Mouse (Mus musculus) stomach, postnatal 0 days (tissue): ENCODE data around the gene Stat2. TPM values are rescaled to one million over a fixed set of nuclear protein-coding genes. Genes with fewer than 3 reads are reported as not detected.

Experiments used
- ATAC-seq: fragments of 200-750 bp; cut with Nextera tagmentation; 2 replicates; pipeline ENCODE4 v1.8.0; 2017; ENCODE audit not compliant: low FRiP score, low TSS enrichment
- DNase-seq: peaks from one replicate; pipeline ENCODE4 v3.0.0-alpha.2; 2016; ENCODE audit warnings: low spot score
- H3K27ac ChIP-seq: fragments of 300-500 bp; sonication (generic); replicated peaks from 2 replicates; pipeline ENCODE4 v1.5.1; 2014; ENCODE audit warnings: mild to moderate bottlenecking, control low read depth
- H3K27me3 ChIP-seq: fragments of 300-500 bp; sonication (generic); 2 replicates; pipeline ENCODE4 v1.6.1; 2014; ENCODE audit warnings: low read length; ENCODE audit not compliant: control insufficient read depth, insufficient read depth
- H3K36me3 ChIP-seq: fragments of 300-500 bp; sonication (generic); 2 replicates; pipeline ENCODE4 v1.6.1; 2014; ENCODE audit warnings: low read length, mixed read lengths; ENCODE audit not compliant: control insufficient read depth, insufficient read depth
- H3K4me1 ChIP-seq: fragments of 300-500 bp; sonication (generic); replicated peaks from 2 replicates; pipeline ENCODE4 v1.6.1; 2014; ENCODE audit warnings: antibody characterized with exemption; ENCODE audit not compliant: control insufficient read depth, insufficient read depth
- H3K4me2 ChIP-seq: fragments of 300-500 bp; sonication (generic); replicated peaks from 2 replicates; pipeline ENCODE4 v1.6.1; 2014; ENCODE audit warnings: low read depth, mild to moderate bottlenecking, control low read depth, moderate library complexity
- H3K4me3 ChIP-seq: fragments of 300-500 bp; sonication (generic); 2 replicates; pipeline ENCODE4 v1.5.1; 2014; ENCODE audit warnings: low read depth, low read length, control low read depth
- H3K9ac ChIP-seq: fragments of 300-500 bp; sonication (generic); 2 replicates; pipeline ENCODE4 v1.6.1; 2014; ENCODE audit warnings: mild to moderate bottlenecking, low read length, control low read depth, mixed read lengths
- H3K9me3 ChIP-seq: fragments of 300-500 bp; sonication (generic); 2 replicates; pipeline ENCODE4 v1.6.1; 2016; ENCODE audit warnings: low read length; ENCODE audit not compliant: control insufficient read depth
- CTCF ChIP-seq: IDR thresholded peaks from 2 replicates; pipeline ENCODE4 v1.5.1; 2016; ENCODE audit warnings: antibody characterized with exemption, low read depth, mild to moderate bottlenecking, moderate library complexity
- EP300 ChIP-seq: optimal IDR thresholded peaks from 2 replicates; pipeline ENCODE3; 2016; ENCODE audit warnings: antibody characterized with exemption
- WGBS: fragments of 180-500 bp; shearing (Covaris S2); extraction: QIAGEN DNeasy Blood & Tissue Kit; methylation state at CpG from one replicate; pipeline ENCODE4 v1.1.7; 2014; 5-methylcytosine and 5-hydroxymethylcytosine counted together
- polyA plus RNA-seq: library from polyadenylated mRNA; unstranded; fragments of >200 nt; fragmentation: Nextera tagmentation; extraction: Ambion mirVana; gene quantifications from 2 replicates; pipeline ENCODE4 v1.2.1, GENCODE M21; 2015

The Stat2 gene
- polyA plus RNA-seq, 1 experiment from 2014 or later = 7.8 TPM

- no peaks in the 10 kb centered on the region for H3K9me3 ChIP-seq
- no peaks in the 10 kb centered on the region for H3K27me3 ChIP-seq
- H3K4me2 ChIP-seq = no peak overlapping the region
- WGBS = 52% methylated on average over 11 of the region's 11 CpGs
- DNase-seq (peak; percentile 52), ATAC-seq (peak; percentile 48)
- no peak for TF ChIP-seq CTCF
- no peak for TF ChIP-seq EP300
- peak overlapping the region; percentile 13; the same call in 1 of the 2 replicates for H3K27ac ChIP-seq
- 0 out of 2 replicates have a peak, but pooled peaks cover 2% of the 10 kb centered on the region for H3K36me3 ChIP-seq
- H3K4me1 ChIP-seq = no peaks in the 10 kb centered on the region
- H3K4me3 ChIP-seq = no peak overlapping the region
- no peak overlapping the region for H3K9ac ChIP-seq
These were observed 27.3 kb downstream of the Stat2 start for GRCm38 (mm10) chr10:128297622-128298021.

DNA sequence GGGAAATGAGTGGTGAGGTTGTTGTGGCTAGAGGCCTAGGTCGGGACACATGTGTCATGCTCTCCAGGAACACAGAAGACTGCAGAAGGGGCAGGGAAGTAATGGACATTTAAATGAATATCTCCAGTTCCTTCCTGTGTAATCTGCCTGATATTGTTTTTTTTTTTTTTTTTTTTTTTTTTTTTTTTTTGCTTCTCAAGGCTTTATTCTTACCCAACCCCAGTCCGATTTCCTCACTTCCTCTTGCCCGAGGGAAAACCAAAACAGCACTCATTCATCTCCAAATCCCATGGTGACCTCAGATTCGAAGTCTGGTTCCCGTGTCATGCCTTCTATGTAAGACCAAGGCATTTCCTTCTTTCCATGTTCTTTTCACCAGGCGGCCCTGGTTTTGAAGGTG, 27.9 kb downstream of the Stat2 start:
- H3K4me3 ChIP-seq = no peak overlapping the region
- WGBS = 54% methylated on average over 6 of the region's 6 CpGs
- no peak for TF ChIP-seq CTCF
- TF ChIP-seq EP300 = no peak
- H3K4me1 ChIP-seq = no peaks in the 10 kb centered on the region
- DNase-seq = no peak
- no peaks in the 10 kb centered on the region for H3K9me3 ChIP-seq
- no peaks in the 10 kb centered on the region for H3K27me3 ChIP-seq
- ATAC-seq = no peak
- no peaks in the 10 kb centered on the region for H3K36me3 ChIP-seq
- no peak overlapping the region; the same call in 1 of the 2 replicates for H3K9ac ChIP-seq
- H3K4me2 ChIP-seq = no peak overlapping the region
- no peak overlapping the region for H3K27ac ChIP-seq

DNA sequence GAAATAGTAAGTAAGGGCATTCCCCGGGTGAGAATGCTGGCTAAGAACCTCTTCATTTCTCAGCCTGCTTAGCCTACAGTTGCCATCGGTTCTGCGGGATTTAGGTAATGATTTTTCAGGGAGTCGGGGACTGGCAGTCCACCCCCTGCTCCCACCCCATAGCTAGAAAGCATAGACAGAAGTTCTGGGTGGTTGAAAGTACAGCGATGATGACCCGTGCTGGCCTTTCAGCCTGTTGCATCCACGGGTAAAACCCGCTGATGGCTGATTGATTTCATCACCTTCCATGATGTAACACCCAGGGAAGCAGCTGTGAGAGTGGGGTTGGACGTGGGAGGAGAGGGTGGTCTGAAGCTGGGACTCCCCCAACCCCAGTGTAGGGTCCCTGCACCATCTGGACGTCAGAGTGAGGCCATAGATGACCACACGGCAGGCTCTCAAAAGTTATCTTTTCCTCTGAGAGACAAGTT, 28.4 kb downstream of the Stat2 start, which contains the start of gene Il23a:
Gene Il23a, minus strand, starts transcription at position 51 of the 470 bp plus-strand sequence.
- ATAC-seq (no peak), DNase-seq (no peak)
- Histone ChIP-seq H3K9ac (no peak within 1 kb of the TSS; the same call in 1 of the 2 replicates), H3K4me1 (peaks cover 1% of the 10 kb centered on the region; the same call in 1 of the 2 replicates), H3K36me3 (no peaks in the 10 kb centered on the region), H3K4me3 (no peak within 1 kb of the TSS), H3K4me2 (no peak within 1 kb of the TSS), H3K9me3 (no peaks in the 10 kb centered on the region), H3K27me3 (no peaks in the 10 kb centered on the region), H3K27ac (0 out of 2 replicates have a peak within 1 kb of the TSS, but pooled peaks have one; percentile 13)
- TF ChIP-seq EP300 (no peak), CTCF (no peak)
- WGBS = 78% methylated on average over 11 of the region's 11 CpGs

GRCm38 (mm10) chr10:128302357-128302756, 32.0 kb downstream of the Stat2 start:
- no peaks in the 10 kb centered on the region for H3K27me3 ChIP-seq
- DNase-seq (no peak), ATAC-seq (no peak)
- no peak for TF ChIP-seq CTCF
- H3K4me2 ChIP-seq = peak overlapping the region; percentile 76
- H3K4me1 ChIP-seq = peaks cover 7% of the 10 kb centered on the region; the same call in 1 of the 2 replicates
- H3K36me3 ChIP-seq = no peaks in the 10 kb centered on the region
- peak overlapping the region; percentile 57 for H3K4me3 ChIP-seq
- 25% methylated on average over 3 of the region's 3 CpGs for WGBS
- peak overlapping the region; percentile 84 for H3K9ac ChIP-seq
- peak overlapping the region; percentile 97 for H3K27ac ChIP-seq
- no peaks in the 10 kb centered on the region for H3K9me3 ChIP-seq

GRCm38 (mm10) chr10:128302785-128303125, 32.4 kb downstream of the Stat2 start:
- peak overlapping the region; percentile 76 for H3K4me2 ChIP-seq
- WGBS = 0% methylated on average over 9 of the region's 9 CpGs
- ATAC-seq = peak; percentile 45

More at GRCm38 (mm10) chr10:128302785-128303125, 32.4 kb downstream of the Stat2 start:
- Histone ChIP-seq H3K9me3 (no peaks in the 10 kb centered on the region), H3K4me1 (peaks cover 7% of the 10 kb centered on the region; the same call in 1 of the 2 replicates), H3K36me3 (no peaks in the 10 kb centered on the region), H3K27ac (peak overlapping the region; percentile 97), H3K27me3 (no peaks in the 10 kb centered on the region), H3K4me3 (peak overlapping the region; percentile 57), H3K9ac (peak overlapping the region; percentile 84)
- no peak for DNase-seq
- TF ChIP-seq CTCF (no peak), EP300 (no peak)
